Mouse (Mus musculus): ENCODE data around the gene Tspyl1.
"Not testable (repeated sequence)": the region's sequence is repeated elsewhere in the genome, so short reads cannot be mapped to it uniquely, and the experiment has no call there.

Gene Tspyl1

GRCm38 (mm10) chr10:34281962-34282388, at the start of gene Tspyl1:
Gene Tspyl1 (plus strand): TSS chr10:34282190.
- peak; percentile 97 to 99 for DNase-seq

DNA sequence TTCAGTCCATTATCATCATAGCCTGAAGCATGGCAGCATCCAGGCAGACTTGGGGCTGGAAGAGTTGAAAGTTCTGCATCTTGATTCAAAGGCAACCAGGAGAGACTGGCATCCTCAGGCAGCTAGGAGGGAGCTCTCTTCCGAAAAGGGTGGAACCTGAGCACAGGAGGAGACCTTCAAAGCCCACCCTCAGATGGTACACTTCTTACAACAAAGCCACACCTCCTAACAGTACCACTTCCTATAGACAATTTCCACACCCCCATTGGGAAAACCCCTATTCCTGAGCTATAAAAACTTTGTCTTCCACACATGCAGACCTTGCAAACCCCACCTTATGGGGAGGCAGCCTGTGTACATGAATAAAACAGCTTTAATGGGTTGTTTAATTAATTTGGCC, 48.6 kb upstream of the Tspyl1 start:
- DNase-seq = no peak

DNA sequence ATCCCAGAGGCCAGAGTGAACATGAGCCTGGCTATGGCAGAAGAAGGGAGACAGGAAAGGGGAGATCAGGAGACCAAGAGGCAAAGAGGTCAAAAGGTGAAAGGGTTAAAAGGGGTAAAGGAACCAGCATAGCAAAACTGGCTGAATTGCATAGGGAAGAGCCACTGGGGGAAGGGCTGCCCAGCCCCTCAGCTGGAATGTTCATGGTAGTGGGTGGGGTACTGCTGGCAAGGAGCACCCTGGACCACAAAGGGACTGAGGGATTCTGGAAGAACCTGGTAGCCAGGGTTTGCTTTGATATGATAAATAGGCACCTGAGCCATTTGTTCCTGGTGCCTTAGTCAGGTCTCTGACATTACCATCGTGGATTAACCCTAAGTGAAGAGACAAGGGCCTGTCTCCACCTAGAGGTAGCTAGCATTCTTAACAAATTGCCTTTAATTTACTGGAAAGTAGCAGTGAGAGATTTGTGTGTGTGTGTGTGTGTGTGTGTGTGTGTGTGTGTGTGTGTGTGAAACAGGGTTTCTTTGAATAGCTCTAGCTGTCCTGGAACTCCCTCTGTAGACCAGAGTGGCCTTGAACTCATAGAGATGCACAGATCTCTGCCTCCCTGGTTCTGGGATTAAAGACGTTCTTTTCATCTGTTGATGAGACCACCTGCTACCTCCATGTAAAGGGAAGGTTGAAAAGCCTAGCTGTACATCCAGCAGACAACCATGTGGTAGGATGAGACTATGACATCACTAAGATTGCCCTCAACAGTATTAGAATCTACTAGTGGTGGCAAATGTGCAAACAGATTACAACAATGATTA, 47.9 kb upstream of the Tspyl1 start:
- DNase-seq = no peak

GRCm38 (mm10) chr10:34235384-34235783, 46.6 kb upstream of the Tspyl1 start:
- DNase-seq = no peak

- DNase-seq = no peak
Observed at GRCm38 (mm10) chr10:34236569-34236968, 45.4 kb upstream of the Tspyl1 start.

DNA sequence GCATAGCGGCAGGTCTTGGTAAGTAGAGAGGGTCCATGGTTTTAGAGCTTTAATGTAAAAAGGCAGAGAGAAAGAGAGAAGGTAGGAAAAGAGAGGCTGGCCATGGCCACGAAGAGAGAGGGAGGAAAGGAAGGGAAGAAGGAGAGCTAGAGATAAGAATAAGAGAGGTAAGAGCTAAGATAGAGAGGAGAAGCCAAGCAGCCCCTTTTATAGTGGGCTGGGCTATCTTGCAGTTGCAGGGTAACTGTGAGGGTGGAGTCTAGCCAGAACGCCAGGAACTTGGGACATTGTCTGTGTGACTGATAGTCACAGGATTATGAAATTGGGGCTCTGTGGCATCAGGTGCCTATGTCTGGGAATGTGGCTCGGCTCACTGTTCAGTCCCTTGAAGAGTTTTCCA, 43.5 kb upstream of the Tspyl1 start:
- no peak for DNase-seq

DNA sequence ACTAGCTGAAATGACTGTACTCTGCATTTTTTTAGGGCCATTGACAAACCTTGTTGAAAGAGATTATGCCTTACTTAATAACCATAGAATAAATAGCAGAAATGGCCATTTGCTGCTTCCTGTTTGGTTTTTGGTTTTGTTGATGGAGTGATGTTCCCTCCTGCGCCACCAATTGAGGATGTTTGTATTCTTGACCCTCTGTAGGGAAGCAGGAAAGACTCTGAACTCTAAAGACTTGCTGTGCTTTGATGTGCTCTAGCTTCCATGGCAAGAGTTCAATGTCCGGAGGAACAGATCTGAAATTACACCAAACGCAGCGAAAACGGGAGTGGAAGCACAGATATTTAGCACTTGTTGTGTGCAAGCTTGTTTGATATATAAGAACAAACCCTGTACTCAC, 37.2 kb upstream of the Tspyl1 start:
- DNase-seq = no peak

GRCm38 (mm10) chr10:34246106-34246505, 35.9 kb upstream of the Tspyl1 start:
- no peak for DNase-seq

DNA sequence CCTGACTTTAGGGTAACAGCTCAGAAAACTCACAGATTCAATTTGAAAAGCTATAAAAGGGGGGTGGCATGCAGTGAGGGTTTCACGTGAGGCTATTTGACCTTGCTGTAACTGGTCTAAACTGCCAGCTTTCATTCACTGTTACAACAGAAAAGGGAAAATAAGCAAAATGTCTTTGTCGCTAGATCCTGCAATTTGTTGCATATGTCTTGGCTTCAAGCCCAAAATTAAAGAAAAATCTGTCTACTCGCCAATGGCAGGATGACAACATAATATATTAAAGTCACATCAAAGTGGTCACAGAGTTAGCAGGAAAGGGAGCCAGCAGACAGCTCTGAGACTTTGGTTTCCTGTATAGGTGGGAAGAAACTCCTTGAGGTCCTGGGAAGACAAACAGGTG, 34.2 kb upstream of the Tspyl1 start:
- no peak for DNase-seq

DNA sequence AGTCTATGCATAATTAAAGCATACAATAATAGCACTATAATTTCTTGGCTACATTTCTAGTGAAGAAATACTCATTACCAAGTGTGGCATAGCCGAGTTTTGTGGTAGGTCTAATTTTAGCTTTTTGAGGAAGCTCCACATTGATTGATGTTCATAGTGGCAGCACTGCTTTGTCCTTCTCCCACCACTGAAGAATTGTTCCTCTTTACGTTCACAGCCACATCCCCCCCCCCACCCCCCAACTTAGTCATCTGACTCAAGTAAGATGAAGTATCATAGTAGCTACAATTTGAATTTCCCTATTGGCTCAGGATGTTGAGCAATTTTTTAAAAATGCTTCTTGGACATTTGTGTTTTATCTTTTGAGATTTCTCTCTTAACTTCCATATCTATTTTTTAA, 32.4 kb upstream of the Tspyl1 start:
- no peak for DNase-seq

DNA sequence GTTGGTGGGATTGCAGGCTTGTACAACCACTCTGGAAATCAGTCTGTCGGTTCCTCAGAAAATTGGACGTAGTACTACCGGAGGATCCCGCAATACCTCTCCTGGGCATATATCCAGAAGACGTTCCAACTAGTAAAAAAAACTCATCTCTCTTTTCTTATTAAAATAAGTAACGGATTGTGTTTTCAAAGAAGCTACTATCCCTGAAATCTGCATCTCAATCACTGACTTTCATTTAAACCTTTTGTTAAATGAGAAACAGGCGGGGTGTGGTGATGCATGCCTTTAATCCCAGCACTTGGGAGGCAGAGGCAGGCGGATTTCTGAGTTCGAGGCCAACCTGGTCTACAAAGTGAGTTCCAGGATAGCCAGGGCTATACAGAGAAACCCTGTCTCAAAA, 29.2 kb upstream of the Tspyl1 start:
- DNase-seq = not testable (repeated sequence)

- no peak for DNase-seq
Observed at GRCm38 (mm10) chr10:34265106-34265505, 16.9 kb upstream of the Tspyl1 start.

GRCm38 (mm10) chr10:34267312-34268070, 14.5 kb upstream of the Tspyl1 start:
- no peak for DNase-seq

DNA sequence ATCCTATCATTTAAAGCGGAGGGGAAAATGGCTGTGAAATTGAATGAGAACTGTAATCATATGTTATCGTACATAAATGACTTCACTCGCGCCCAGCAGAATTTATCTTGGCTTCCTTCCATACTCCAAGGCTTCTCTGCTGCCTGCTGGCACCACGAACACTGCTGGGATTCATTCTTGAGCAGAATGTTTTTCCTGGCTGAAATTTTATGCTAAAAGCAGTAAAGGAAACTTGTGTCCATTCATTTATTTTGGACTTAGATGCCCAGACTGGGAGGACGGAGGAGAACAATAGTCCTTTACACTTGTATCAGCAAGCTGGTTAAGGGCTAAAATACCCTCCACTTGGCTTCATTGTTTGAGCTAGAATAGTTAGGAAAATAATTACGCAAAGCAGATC, 10.3 kb upstream of the Tspyl1 start:
- DNase-seq = no peak

DNA sequence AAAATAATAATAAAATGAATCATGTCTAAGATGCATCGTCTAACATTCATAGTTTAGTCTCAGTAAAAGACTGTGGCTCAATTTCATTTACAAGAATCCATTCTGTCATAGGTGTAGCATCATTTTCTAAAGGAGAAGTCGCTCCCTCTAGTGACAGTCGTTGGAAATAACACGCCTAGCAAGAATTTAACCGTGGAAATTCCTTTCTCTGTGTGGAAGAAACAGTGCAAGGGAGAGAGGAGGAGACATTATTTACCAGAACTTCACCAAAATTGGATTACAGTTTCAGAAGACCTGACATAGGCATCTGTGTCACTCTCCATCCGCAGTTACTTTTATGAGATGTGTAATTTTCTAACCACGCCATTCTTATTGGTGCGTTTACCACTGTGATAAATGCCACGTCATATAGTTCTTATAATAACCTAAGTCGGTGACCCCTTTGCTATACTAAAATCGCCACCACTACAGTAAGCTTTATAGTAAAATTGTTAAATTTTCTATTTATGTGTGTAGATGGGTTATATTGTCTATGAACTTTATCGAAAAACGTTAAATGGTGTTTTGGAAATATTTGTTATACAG, 1.3 kb upstream of the Tspyl1 start:
- DNase-seq = no peak

- DNase-seq = no peak
Observed at GRCm38 (mm10) chr10:34281211-34281961, 604 bp upstream of the Tspyl1 start.

DNA sequence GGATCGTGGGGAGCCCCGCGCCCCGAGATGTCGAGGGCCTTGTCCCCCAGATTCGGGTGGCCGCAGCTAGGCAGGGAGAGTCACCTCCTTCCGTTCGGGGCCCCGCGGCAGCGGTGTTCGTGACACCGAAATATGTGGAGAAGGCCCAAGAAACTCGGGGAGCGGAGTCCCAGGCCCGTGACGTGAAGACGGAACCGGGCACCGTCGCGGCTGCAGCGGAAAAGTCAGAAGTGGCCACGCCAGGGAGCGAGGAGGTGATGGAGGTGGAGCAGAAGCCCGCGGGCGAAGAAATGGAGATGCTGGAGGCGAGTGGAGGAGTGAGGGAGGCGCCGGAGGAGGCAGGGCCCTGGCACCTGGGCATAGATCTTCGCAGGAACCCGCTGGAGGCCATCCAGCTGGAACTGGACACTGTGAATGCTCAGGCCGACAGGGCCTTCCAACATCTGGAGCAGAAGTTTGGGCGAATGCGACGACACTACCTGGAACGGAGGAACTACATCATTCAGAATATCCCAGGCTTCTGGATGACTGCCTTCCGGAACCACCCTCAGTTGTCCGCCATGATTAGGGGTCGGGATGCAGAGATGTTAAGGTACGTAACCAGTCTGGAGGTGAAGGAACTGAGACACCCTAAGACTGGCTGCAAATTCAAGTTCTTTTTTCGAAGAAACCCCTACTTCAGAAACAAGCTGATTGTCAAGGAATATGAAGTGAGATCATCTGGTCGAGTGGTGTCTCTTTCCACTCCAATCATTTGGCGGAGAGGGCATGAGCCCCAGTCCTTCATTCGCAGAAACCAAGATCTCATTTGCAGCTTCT, 639 bp downstream of the Tspyl1 start:
- DNase-seq = no peak

DNA sequence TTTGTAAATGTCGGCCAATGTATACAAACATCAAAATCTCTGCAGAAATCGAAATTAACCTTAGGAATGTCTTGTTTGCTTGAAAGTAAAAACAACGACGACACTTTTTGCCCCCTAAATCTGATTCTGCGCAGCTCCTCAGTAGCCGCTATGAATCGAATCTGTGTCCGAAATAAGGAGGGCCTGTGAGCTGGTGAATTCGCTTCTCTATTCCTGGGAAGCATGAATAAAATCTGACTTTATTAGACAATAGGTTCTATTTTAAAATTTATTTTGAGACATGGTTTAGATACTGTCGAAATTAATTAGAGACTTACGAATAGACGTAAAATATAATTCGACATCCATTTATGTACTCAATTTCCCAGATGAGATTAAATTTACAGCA, 14.9 kb downstream of the Tspyl1 start:
- no peak for DNase-seq

DNA sequence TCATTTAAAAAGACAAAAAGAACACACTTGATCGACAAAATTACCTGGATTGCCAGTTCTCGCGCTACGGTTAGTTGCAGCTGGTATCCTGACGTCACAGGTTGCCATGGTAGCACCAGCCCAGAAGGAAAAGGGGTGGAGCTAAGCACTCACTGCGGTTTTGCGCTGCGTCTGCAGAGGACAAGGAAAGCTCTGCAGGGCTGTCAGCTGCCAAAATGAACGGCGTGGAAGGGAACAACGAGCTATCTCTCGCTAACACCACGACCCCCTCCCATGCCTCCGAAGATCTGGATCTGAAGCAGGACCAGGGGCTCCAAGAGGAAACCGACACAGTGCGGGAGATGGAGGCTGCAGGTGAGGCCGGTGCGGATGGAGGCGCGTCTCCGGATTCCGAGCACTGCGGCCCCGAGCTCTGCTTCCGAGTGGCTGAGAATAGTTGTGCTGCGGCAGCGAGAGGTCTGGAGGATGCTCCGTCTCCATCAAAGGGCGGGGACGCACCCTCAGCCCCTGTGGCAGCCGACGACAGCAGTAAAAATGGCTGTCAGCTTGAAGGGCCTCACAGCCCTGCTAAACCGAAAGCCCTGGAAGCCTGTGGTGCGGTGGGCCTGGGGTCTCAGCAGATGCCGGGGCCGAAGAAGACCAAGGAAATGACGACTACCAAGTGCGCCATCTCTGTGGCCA, 15.4 kb downstream of the Tspyl1 start, which contains the start of gene Tspyl4:
TSS of gene Tspyl4 (plus strand) at position 144 of the 681 bp plus-strand sequence.
- DNase-seq = peak; percentile 93 to 95

GRCm38 (mm10) chr10:34297980-34298753, 16.2 kb downstream of the Tspyl1 start:
- peak; percentile 15 to 17 for DNase-seq

DNA sequence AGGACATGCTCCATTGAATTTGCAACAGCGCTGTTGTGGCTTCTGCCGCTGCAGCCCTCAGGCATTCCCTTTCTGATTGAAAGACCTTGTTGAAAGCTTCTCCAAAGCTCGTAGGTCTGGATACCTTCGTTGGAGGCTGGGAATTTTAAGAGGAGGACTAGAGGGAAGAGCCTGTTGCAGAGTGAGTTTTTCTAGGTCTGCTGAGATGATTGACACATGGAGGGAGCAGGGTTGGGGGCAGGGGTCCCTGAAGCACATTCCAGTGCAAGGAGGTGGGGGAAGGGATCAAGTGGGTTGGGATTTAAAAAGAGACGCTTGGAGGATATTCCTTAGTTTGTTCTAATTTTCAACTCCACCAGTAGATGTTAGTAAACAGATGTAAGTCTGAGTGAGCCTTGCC, 18.4 kb downstream of the Tspyl1 start:
- no peak for DNase-seq

Measured in thymus, adult 18-20 months (tissue).